Mouse (Mus musculus) midbrain, embryonic 14.5 days (tissue): ENCODE measurements at regions not wholly inside any gene's neighbourhood (a gene's known extent, or its start where the extent isn't known, plus 50 kb on each side); places are given as distances from the start of the nearest gene placed in this dataset.

Experiments used
- ATAC-seq: fragments of 200-750 bp; cut with Nextera tagmentation; 2 replicates; pipeline ENCODE4 v1.8.0; 2017; ENCODE audit warnings: moderate number of reproducible peaks, moderate library complexity; ENCODE audit not compliant: low FRiP score, low TSS enrichment
- DNase-seq: peaks from one replicate; pipeline ENCODE4 v3.0.0-alpha.2; 2015
- H3K27ac ChIP-seq: fragments of 300-500 bp; sonication (generic); replicated peaks from 2 replicates; pipeline ENCODE4 v1.5.1; 2014; ENCODE audit warnings: mild to moderate bottlenecking, low read depth, low read length, moderate library complexity
- H3K27me3 ChIP-seq: fragments of 300-500 bp; sonication (generic); 2 replicates; pipeline ENCODE4 v1.6.1; 2014; ENCODE audit warnings: low read length, control low read depth, mixed read lengths; ENCODE audit not compliant: control insufficient read depth, insufficient read depth
- H3K36me3 ChIP-seq: fragments of 300-500 bp; sonication (generic); 2 replicates; pipeline ENCODE4 v1.6.1; 2014; ENCODE audit warnings: low read length, control low read depth; ENCODE audit not compliant: control insufficient read depth, insufficient read depth
- H3K4me1 ChIP-seq: fragments of 300-500 bp; sonication (generic); 2 replicates; pipeline ENCODE4 v1.6.1; 2014; ENCODE audit warnings: mild to moderate bottlenecking, antibody characterized with exemption, low read length, control low read depth; ENCODE audit not compliant: control insufficient read depth, insufficient read depth
- H3K4me2 ChIP-seq: fragments of 300-500 bp; sonication (generic); 2 replicates; pipeline ENCODE4 v1.6.1; 2014; ENCODE audit warnings: mild to moderate bottlenecking, low read length, moderate library complexity
- H3K4me3 ChIP-seq: fragments of 300-500 bp; sonication (generic); replicated peaks from 2 replicates; pipeline ENCODE4 v1.5.1; 2014; ENCODE audit warnings: low read depth, low read length
- H3K9ac ChIP-seq: fragments of 300-500 bp; sonication (generic); replicated peaks from 2 replicates; pipeline ENCODE4 v1.6.1; 2014; ENCODE audit warnings: mild to moderate bottlenecking, low read length, moderate library complexity
- H3K9me3 ChIP-seq: fragments of 300-500 bp; sonication (generic); 2 replicates; pipeline ENCODE4 v1.6.1; 2016; ENCODE audit warnings: low read length, control low read depth, mixed read lengths; ENCODE audit not compliant: control insufficient read depth
- WGBS: fragments of 180-500 bp; shearing (Covaris S2); extraction: QIAGEN DNeasy Blood & Tissue Kit; methylation state at CpG from one replicate; pipeline ENCODE4 v1.1.7; 2014; 5-methylcytosine and 5-hydroxymethylcytosine counted together

DNA sequence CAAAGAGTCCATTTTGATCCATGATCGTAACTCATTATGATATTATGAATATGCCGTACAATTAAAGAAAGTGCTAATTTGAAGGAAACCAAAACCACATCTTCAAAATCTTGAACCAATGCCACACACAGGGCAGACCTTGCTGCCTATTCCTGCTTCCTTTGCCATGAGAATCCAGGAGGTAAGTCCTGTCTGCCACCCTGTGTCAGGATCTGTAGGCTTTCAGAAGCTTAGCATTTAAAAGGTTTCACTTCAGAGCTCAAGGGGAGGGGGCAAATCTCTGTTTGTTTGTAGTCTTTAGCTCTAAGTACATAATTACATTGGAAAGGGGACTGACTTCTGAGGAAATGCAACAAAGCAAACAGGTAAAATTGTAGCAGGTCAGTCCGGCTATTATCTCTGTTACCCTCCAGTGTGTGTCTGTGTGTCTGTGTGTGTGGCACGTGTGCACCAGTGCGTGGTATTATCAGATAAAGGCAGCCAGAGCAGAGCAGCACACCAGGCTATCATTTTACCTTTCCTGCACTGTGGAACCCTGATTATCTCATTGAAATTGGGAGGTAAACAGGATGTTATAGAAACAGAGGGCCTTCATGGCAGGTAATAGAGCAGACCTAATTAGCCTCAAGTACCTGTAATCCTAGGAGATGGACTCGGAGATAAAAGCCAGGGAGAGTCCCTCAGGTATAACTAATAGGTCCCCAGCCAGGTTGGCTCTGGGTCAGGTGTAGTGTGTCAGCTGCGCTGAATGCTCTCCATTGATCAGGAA is 948.0 kb upstream of the Zeb2 start:
- WGBS: 66% methylated on average over 7 of the region's 7 CpGs
- no peaks in the 10 kb centered on the region for H3K36me3 ChIP-seq
- no peak overlapping the region for H3K9ac ChIP-seq
- no peaks in the 10 kb centered on the region for H3K9me3 ChIP-seq
- ATAC-seq (peak; percentile 14; the same call in 1 of the 2 replicates), DNase-seq (peak; percentile 15)
- H3K27me3 ChIP-seq: no peaks in the 10 kb centered on the region
- no peak overlapping the region for H3K27ac ChIP-seq
- H3K4me3 ChIP-seq: no peak overlapping the region
- H3K4me1 ChIP-seq: no peaks in the 10 kb centered on the region
- no peak overlapping the region for H3K4me2 ChIP-seq

DNA sequence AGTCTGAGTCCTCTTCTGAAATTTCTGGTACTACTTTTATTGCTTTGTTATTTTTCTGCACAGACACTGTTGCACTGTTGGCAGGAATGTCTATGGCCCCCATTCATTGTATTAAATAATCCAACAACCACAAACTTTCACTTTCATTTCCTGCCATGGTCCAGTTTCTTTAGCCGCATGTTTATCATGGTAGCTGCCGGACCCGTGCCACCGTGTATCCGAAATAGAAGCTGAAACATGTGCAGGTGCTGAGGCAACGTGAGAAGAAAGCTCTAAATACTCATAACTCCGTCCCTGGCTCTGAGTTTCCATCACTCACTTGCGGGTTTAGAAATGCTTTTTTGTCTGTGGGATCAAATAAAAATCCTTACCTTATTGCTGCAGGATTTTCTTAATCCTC is 938.5 kb upstream of the Zeb2 start:
- H3K4me2 ChIP-seq: no peak overlapping the region
- no peaks in the 10 kb centered on the region for H3K9me3 ChIP-seq
- H3K36me3 ChIP-seq: no peaks in the 10 kb centered on the region
- no peak for ATAC-seq
- WGBS: 91% methylated on average over 8 of the region's 8 CpGs
- no peak overlapping the region for H3K9ac ChIP-seq
- no peaks in the 10 kb centered on the region for H3K4me1 ChIP-seq
- H3K27me3 ChIP-seq: no peaks in the 10 kb centered on the region
- DNase-seq: no peak
- no peak overlapping the region for H3K4me3 ChIP-seq
- H3K27ac ChIP-seq: no peak overlapping the region

DNA sequence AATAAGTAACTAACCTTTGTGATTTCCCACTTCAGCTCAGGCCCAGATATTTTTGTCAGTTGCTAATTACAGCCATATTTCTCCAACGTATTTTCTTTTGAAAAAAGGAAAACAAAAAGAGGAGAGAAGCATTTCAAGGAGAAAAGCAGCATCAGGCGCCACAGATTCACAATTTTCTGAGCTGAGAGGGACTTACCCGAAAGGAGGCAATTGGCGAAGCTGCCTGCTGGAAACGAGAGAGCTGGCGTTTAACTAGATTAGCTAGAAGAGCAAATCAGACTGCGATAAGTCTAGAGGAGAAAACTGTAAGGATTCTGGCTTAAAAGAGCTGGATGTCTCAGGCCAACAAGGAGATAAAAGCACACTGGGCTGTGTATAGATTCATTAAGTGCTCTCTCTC is 937.7 kb upstream of the Zeb2 start:
- Histone ChIP-seq H3K27me3 (no peaks in the 10 kb centered on the region), H3K36me3 (no peaks in the 10 kb centered on the region), H3K4me2 (no peak overlapping the region), H3K9ac (no peak overlapping the region), H3K9me3 (no peaks in the 10 kb centered on the region), H3K27ac (no peak overlapping the region), H3K4me3 (no peak overlapping the region), H3K4me1 (no peaks in the 10 kb centered on the region)
- WGBS: 56% methylated on average over 7 of the region's 7 CpGs
- ATAC-seq (no peak), DNase-seq (peak; percentile 40)

DNA sequence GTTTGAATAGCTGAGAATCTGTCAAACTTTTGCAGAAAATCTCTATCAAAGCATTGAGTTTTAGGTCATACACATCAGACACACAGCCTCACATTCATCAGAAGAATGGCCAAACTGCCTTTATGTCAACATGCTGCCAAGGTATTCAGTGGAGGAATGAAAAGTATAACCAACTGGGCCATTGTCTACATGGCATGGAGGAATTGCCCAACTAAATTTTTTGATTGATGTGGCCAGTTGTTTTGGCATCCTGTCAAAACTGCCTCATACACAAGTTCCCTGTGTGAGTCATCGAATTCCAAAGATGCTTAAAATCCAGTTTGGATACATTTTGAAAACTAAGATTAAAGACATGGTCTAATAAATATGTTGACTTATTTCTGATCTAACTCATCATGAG is 904.7 kb upstream of the Zeb2 start:
- no peaks in the 10 kb centered on the region for H3K27me3 ChIP-seq
- H3K9me3 ChIP-seq: no peaks in the 10 kb centered on the region
- ATAC-seq: no peak
- H3K36me3 ChIP-seq: no peaks in the 10 kb centered on the region
- no peaks in the 10 kb centered on the region for H3K4me1 ChIP-seq
- H3K4me2 ChIP-seq: no peak overlapping the region
- no peak overlapping the region for H3K9ac ChIP-seq
- WGBS: 84% methylated on average over 1 of the region's 1 CpGs
- no peak for DNase-seq
- no peak overlapping the region for H3K27ac ChIP-seq
- no peak overlapping the region for H3K4me3 ChIP-seq

DNA sequence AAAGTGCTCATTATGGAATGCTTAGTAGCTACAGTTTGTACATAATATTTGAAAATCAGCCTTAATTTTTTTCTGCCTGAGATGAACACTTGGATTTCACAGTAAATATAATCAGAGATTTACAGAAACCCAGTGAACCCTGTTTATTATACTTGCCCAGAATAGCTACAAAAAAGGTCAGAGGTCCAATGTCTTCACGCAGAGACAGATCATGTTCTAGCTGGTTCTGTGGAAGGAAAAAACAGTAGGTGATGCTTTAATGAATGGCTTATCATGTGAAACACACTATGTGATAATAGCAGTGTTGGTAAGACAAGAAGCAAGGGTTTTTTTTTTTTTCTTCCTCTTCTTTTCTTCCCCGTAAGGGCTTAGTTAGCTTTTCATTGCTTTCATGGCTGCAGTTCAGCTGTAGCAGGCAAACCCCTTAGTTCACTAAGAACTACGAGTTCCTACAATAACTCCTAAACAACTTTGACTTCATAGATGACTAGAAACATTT is 896.6 kb upstream of the Zeb2 start:
- no peaks in the 10 kb centered on the region for H3K4me1 ChIP-seq
- DNase-seq (no peak), ATAC-seq (no peak)
- no peaks in the 10 kb centered on the region for H3K27me3 ChIP-seq
- no peaks in the 10 kb centered on the region for H3K36me3 ChIP-seq
- no peak overlapping the region for H3K27ac ChIP-seq
- H3K9ac ChIP-seq: no peak overlapping the region
- 59% methylated on average over 3 of the region's 3 CpGs for WGBS
- H3K4me2 ChIP-seq: no peak overlapping the region
- H3K9me3 ChIP-seq: no peaks in the 10 kb centered on the region
- no peak overlapping the region for H3K4me3 ChIP-seq

DNA sequence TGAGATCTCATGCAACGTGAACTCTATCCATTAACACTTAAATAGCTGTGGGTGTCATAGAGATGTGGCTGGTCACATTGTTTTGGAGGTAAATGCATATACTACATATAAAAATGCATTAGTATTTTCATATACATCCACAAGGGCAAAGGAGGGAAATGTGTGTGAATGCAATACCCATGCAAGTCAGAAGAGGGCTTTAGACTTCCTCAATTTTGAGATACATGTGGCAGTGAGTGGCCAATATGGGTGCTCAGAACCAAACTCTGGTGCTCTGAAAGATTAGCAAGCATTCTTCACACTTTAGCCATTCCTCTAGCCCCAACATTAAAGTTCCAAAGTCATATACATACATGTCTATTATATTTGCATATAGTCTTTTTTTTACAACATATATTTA is 895.5 kb upstream of the Zeb2 start:
- whole genome bisulfite sequencing: 91% methylated on average over 1 of the region's 1 CpGs
- H3K4me3 ChIP-seq: no peak overlapping the region
- no peak for ATAC-seq

DNA sequence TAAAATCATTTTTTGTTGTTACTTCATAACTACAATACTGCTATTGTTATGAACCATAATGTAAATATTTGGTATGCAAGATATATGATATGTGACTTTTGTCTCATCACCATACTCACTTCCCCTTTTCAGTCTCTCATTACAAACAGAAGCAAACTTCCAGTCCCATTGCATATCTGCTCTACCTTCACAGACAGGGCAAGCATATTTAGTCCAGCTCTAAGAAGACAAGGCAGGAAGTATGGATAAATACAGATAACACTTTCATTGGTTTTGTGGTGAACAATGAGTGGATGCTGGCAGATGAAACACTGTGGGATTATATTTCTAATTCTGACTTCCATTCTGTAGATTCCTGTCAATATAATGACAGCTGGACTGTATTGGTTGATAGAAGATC is 858.0 kb upstream of the Zeb2 start:
- Histone ChIP-seq H3K4me3 (no peak overlapping the region), H3K9ac (no peak overlapping the region), H3K27me3 (no peaks in the 10 kb centered on the region), H3K9me3 (no peaks in the 10 kb centered on the region), H3K4me1 (no peaks in the 10 kb centered on the region), H3K27ac (no peak overlapping the region), H3K36me3 (no peaks in the 10 kb centered on the region), H3K4me2 (no peak overlapping the region)
- no peak for ATAC-seq
- DNase-seq: no peak

More for the DNA sequence above, 895.5 kb upstream of the Zeb2 start:
- Histone ChIP-seq H3K9me3 (no peaks in the 10 kb centered on the region), H3K36me3 (no peaks in the 10 kb centered on the region), H3K4me1 (no peaks in the 10 kb centered on the region), H3K27me3 (no peaks in the 10 kb centered on the region), H3K27ac (no peak overlapping the region), H3K4me2 (no peak overlapping the region), H3K9ac (no peak overlapping the region)
- no peak for DNase-seq

DNA sequence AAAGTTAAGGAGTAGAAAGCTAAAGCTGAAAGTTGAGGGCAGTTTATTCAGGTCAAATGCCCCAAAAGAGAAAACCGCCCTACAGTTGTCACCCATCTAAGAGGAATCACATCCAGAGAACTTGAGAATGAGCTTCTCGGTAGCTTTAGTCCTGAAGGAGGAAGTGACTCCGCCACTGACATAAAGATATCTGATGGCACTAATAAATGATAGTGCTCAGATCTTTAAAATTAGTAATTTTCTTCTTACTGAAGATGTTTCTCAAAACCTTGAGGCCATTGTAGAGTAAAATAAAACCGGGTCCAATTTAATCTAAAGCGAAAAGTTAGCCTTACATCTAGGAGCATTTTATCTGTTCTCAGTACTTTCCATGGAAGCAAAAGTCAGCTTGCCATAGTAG is 851.4 kb upstream of the Zeb2 start:
- Histone ChIP-seq H3K4me1 (no peaks in the 10 kb centered on the region), H3K9ac (no peak overlapping the region), H3K27ac (no peak overlapping the region), H3K4me2 (no peak overlapping the region), H3K9me3 (no peaks in the 10 kb centered on the region), H3K27me3 (no peaks in the 10 kb centered on the region), H3K36me3 (no peaks in the 10 kb centered on the region), H3K4me3 (no peak overlapping the region)
- WGBS: 91% methylated on average over 5 of the region's 5 CpGs
- DNase-seq (no peak), ATAC-seq (no peak)

DNA sequence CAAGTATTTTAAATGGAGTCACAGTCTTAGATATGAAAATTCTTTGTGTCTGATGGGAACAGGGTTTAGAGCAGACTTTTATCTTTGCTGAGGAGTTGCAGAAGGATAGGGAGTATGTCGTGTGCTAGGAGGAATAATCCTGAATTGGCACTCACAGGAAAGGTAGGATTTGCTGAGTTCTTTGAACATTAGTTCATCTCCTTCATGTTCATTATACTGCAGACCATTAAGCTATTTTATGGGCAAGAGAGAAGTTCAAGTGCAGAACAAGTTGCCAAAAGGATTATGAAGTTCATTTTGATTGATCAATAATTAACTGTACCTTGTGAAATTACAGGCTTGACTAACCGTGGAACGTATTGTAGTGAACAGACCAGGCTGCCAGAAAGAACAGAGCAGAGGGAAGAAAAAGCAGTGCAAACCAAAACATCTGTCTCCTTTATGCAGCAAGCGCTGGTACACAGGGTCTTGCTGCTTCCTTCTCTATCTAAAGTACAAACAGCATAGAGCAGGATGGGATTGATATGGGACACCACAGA is 839.7 kb upstream of the Zeb2 start:
- Histone ChIP-seq H3K4me2 (no peak overlapping the region), H3K27me3 (no peaks in the 10 kb centered on the region), H3K27ac (no peak overlapping the region), H3K4me3 (no peak overlapping the region), H3K9me3 (no peaks in the 10 kb centered on the region), H3K36me3 (no peaks in the 10 kb centered on the region), H3K9ac (no peak overlapping the region), H3K4me1 (no peaks in the 10 kb centered on the region)
- 69% methylated on average over 4 of the region's 4 CpGs for whole genome bisulfite sequencing
- ATAC-seq (no peak), DNase-seq (peak; percentile 1)
